Mouse (Mus musculus) embryonic facial prominence, embryonic 10.5 days (tissue): ENCODE measurements at regions not wholly inside any gene's neighbourhood (a gene's known extent, or its start where the extent isn't known, plus 50 kb on each side); places are given as distances from the start of the nearest gene placed in this dataset.
"Not testable (repeated sequence)": the region's sequence is repeated elsewhere in the genome, so short reads cannot be mapped to it uniquely, and the experiment has no call there.

Experiments used
- DNase-seq: peaks from one replicate; pipeline ENCODE4 v3.0.0-alpha.2; 2017; ENCODE audit warnings: low spot score
- H3K27ac ChIP-seq: fragments of 300-500 bp; sonication (generic); replicated peaks from 2 replicates; pipeline ENCODE4 v1.5.1; 2016; ENCODE audit warnings: mild to moderate bottlenecking
- H3K27me3 ChIP-seq: fragments of 300-500 bp; sonication (generic); replicated peaks from 2 replicates; pipeline ENCODE4 v1.6.1; 2016; ENCODE audit warnings: low read depth, mild to moderate bottlenecking; ENCODE audit not compliant: poor library complexity, severe bottlenecking
- H3K36me3 ChIP-seq: fragments of 300-500 bp; sonication (generic); replicated peaks from 2 replicates; pipeline ENCODE4 v1.6.1; 2016; ENCODE audit warnings: mild to moderate bottlenecking, moderate library complexity
- H3K4me1 ChIP-seq: fragments of 300-500 bp; sonication (generic); 2 replicates; pipeline ENCODE4 v1.6.1; 2016
- H3K4me3 ChIP-seq: fragments of 300-500 bp; sonication (generic); 2 replicates; pipeline ENCODE4 v1.5.1; 2016; ENCODE audit warnings: mild to moderate bottlenecking, moderate library complexity
- H3K9me3 ChIP-seq: fragments of 300-500 bp; sonication (generic); 2 replicates; pipeline ENCODE4 v1.6.1; 2016; ENCODE audit warnings: mild to moderate bottlenecking
- WGBS: fragments of 180-500 bp; shearing (Covaris S2); methylation state at CpG from one replicate; pipeline ENCODE4 v1.1.7; 2016; 5-methylcytosine and 5-hydroxymethylcytosine counted together

DNA sequence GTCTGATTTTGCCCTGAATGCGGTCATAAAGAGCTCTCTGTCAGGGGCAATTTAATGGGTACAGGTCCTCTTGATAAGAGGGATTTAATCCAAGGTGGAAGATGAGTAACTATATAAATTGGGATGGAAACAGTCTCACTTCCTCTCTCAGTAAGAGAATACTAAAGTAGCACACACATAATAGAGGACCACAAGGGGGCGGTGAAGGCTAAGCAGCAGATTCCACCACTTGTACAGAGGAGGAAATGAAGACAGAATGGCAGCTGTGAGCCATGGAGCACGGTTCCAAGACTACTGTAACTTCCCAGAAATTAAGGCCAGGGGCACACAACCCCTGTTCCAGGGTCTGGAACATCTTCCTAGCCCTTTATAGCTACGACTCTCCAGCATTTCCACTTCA is 262.6 kb upstream of the Ywhaq start:
- WGBS = 43% methylated on average over 4 of the region's 4 CpGs
- H3K4me3 ChIP-seq, H3K36me3 ChIP-seq, H3K9me3 ChIP-seq, H3K27me3 ChIP-seq, DNase-seq, H3K27ac ChIP-seq, H3K4me1 ChIP-seq: not testable (repeated sequence)

DNA sequence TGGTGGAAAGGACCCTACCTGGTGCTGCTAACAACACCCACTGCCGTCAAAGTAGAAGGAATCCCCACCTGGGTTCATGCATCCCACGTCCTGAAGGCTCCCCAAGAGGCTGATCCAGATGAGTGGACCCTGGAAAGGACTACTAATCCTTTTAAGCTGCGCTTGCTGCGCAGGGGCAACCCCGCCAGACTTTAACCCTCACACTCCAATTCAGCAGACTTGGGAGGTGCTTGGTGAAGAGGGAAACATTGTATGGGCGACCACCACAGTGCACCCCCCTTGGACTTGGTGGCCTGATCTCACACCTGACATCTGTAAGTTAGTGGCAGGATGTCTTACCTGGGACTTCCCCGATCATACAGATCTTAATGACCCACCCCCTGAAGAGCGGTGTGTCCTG is 231.9 kb upstream of the Ywhaq start:
- H3K9me3 ChIP-seq = peaks cover 91% of the 10 kb centered on the region
- not testable (repeated sequence) for H3K36me3 ChIP-seq, DNase-seq, H3K27me3 ChIP-seq, H3K4me1 ChIP-seq, H3K4me3 ChIP-seq, H3K27ac ChIP-seq
- 85% methylated on average over 8 of the region's 8 CpGs for WGBS

DNA sequence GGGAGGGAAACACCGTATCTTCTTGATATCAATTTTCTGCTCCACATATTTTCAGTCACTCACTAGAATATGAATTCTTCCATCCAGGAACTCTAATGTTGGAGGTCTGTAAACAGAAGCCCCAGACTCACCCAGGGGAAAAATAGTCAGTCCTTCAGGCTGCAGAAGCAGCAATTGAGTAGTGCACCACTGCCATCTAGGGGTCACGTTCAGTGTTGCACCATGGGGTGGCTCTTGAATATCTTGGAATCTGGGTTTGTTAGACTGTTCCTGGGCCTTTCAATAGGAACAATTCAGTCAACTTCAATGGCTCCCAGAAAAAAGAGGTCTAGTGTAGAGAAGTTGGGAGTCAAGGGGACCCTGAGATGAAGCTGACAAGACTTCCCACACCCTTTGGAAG is 196.3 kb upstream of the Ywhaq start:
- H3K4me1 ChIP-seq, H3K9me3 ChIP-seq, H3K36me3 ChIP-seq, H3K27ac ChIP-seq, H3K4me3 ChIP-seq, H3K27me3 ChIP-seq: not testable (repeated sequence)
- 27% methylated on average over 2 of the region's 2 CpGs for WGBS
- DNase-seq = peak; percentile 78

DNA sequence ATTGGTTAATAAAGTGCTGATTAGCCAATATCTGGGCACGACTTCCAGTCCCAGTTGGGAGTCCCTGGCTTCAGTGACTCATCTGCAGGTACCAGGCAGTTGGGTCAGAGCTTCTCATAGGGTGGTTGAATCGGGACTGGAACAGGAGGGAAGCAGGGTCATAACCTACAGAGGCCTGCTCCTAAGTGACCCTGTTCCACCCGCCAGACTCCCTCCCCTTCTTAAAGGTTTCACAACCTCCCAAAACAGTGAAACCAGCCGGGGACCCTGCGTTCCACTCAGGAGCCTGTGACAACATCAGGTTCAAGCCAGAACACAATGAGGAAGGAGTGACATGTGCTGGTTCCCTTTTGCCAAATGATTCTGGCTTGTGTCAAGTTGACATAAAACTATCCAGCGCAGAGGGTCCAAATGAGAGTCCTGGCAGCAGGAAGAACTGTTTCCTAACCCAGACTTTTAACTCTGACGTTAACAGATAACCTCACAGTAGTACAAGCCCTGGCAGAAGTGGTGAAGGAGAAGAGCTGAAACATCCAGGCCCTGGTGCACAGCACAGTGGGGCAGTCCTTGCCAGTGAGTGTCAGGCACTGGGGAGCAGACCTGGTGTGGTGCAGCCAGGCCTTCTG is 151.1 kb upstream of the Ywhaq start:
- no peak overlapping the region for H3K4me3 ChIP-seq
- DNase-seq = no peak
- H3K27me3 ChIP-seq = no peaks in the 10 kb centered on the region
- H3K27ac ChIP-seq = no peak overlapping the region
- WGBS = 79% methylated on average over 7 of the region's 7 CpGs
- no peaks in the 10 kb centered on the region for H3K4me1 ChIP-seq
- no peaks in the 10 kb centered on the region for H3K36me3 ChIP-seq
- H3K9me3 ChIP-seq = peaks cover 8% of the 10 kb centered on the region; the same call in 1 of the 2 replicates

DNA sequence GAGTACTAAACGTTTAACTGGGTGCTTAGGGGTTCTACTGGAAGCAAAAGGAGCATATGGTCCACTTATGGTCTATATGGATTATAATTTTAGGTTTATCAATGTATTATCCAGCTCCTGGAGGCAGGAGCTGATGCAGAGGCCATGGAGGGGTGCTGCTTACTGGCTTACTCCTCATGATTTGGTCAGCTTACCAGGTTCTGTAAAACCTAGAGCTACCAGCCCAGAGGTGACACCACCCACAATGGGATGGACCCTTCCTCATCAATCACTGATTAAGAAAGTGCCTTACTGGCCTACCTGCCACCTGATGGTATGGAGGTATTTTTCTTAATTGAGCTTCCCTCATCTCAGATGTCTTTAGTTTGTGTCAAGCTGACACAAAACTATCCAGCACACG is 126.5 kb upstream of the Ywhaq start:
- H3K4me3 ChIP-seq, H3K9me3 ChIP-seq, H3K4me1 ChIP-seq, H3K27ac ChIP-seq, H3K36me3 ChIP-seq, DNase-seq, H3K27me3 ChIP-seq: not testable (repeated sequence)
- 52% methylated on average over 2 of the region's 2 CpGs for WGBS

DNA sequence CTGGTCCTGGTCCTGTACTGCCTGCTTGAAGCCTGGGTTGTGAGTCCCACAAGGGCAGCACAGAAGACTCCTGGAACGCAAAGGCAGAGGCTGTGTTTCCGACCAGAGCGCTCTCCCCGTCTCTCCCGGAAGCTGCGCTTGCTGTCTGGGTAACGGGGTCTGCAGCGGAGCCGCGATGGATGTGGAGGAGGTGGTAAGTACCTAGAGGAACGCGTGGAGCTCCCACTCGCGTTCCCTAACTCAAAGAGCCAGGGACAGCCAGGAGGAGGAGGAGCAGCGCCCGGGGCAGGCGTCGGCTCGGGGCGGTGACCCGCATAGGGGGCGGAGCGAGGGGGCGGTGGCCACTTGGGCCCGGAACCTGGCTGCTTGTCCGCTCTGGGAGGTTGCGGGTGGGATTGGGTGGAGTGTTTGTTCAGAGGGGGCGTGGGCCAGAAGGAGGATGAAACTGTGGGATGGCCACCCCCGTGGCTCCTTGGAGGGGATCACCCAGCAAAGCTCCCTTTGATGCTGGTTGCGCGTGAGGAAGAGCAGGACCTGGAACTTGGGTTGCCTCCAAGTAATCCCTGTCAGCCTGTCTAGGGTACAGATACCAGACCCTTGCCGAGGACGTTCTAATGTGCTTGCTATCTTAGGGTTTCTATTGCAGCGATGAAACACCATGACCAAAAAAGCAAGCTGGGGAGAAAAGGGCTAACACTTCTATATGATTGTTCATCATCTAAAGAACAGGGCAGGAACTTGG is 125.9 kb upstream of the Ywhaq start:
- peak overlapping the region; percentile 76 for H3K27ac ChIP-seq
- not testable (repeated sequence) for H3K4me1 ChIP-seq, H3K27me3 ChIP-seq, H3K9me3 ChIP-seq, H3K36me3 ChIP-seq
- peak overlapping the region; percentile 66 for H3K4me3 ChIP-seq
- 4% methylated on average over 34 of the region's 34 CpGs for WGBS
- peak; percentile 68 for DNase-seq

DNA sequence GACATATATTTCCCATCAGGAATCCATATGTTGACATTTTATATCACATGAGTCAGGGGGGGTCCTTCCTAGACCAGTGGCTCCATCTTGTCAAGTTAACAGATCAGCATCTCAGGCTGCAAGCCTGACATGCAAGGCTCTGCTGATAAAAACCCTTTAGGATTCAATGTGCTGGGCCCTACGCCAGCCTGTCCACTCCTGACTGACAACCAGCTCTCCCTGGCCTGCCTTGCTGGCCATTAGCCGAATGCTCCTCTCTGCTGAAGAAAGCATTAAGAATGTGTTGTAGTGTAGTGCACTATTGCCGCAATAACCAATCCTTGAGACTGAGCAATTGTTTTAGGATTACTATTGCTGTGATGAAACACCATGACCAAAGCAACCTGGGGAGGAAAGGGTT is 114.3 kb upstream of the Ywhaq start:
- H3K36me3 ChIP-seq = no peaks in the 10 kb centered on the region
- 0 out of 2 replicates have a peak, but pooled peaks cover 11% of the 10 kb centered on the region for H3K9me3 ChIP-seq
- H3K4me1 ChIP-seq = no peaks in the 10 kb centered on the region
- H3K27me3 ChIP-seq = no peaks in the 10 kb centered on the region
- DNase-seq = no peak
- 88% methylated on average over 3 of the region's 3 CpGs for WGBS
- H3K4me3 ChIP-seq = no peak overlapping the region
- H3K27ac ChIP-seq = no peak overlapping the region

DNA sequence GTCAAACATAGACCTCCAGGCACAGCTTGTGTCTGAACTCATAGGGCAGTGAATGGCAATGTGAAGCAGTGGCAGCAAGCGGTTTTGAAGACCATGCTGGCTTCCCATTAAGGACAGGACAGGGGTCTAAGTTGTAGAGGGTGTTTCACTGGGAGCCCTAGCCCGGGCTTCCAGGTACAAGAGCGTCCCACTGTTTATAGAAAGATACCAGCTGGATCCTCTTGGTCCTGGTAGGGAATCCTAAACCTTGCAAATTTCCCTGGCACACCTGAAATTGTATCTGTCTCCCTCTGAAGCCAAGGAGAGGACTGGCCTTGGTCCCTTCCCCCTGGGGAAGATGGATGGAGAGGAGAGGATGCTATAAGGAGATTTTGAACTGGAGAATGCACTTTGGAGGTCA is 111.9 kb upstream of the Ywhaq start:
- WGBS = 86% methylated on average over 3 of the region's 3 CpGs
- H3K9me3 ChIP-seq = 0 out of 2 replicates have a peak, but pooled peaks cover 11% of the 10 kb centered on the region
- not testable (repeated sequence) for DNase-seq, H3K4me3 ChIP-seq, H3K4me1 ChIP-seq, H3K36me3 ChIP-seq, H3K27ac ChIP-seq, H3K27me3 ChIP-seq

DNA sequence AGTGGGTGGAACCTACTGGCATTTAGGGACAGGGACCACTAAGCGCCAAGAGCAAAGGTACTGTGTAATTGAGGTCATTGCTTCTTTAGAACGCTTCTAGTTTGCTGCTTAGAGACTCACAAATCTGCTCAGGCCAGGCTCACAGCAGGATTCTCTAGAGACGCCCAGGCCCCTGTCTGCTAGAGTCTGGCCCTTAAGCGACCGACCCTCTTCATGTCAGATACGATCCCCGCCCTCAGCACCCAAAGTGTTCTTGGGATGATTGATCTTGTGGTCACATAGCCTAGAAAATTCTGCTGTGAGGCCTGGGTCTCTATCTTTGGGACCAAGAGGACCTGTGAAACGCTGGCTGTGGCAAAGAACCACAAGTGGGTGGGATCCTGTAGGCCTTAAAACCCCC is 109.9 kb upstream of the Ywhaq start:
- WGBS = 82% methylated on average over 8 of the region's 8 CpGs
- H3K4me3 ChIP-seq = not testable (repeated sequence)

DNA sequence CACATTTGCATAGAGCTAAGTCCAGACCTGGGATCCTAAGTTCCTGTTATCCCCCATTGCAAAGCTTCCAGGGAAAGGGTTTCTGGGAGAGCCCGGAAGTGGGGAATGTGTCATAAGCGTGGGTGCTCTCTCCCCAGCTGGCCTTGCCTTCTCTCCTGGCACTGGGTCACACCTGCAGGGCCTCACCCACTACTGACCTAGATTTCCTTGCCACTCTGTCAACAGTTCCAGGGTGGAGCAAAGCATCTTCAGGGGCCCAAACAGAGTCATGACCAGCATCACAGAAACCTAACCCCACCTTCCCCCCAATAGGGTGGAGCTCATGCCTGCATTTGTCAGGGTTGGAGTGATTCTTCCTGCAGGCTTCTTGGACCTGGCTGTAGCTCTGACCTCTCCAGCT is 109.5 kb upstream of the Ywhaq start:
- not testable (repeated sequence) for H3K4me3 ChIP-seq, H3K4me1 ChIP-seq, H3K27ac ChIP-seq, H3K36me3 ChIP-seq, DNase-seq, H3K9me3 ChIP-seq, H3K27me3 ChIP-seq
- WGBS = 92% methylated on average over 2 of the region's 2 CpGs

More for the DNA sequence above, 109.9 kb upstream of the Ywhaq start:
- H3K27me3 ChIP-seq, H3K9me3 ChIP-seq, H3K4me1 ChIP-seq, DNase-seq, H3K27ac ChIP-seq, H3K36me3 ChIP-seq: not testable (repeated sequence)

DNA sequence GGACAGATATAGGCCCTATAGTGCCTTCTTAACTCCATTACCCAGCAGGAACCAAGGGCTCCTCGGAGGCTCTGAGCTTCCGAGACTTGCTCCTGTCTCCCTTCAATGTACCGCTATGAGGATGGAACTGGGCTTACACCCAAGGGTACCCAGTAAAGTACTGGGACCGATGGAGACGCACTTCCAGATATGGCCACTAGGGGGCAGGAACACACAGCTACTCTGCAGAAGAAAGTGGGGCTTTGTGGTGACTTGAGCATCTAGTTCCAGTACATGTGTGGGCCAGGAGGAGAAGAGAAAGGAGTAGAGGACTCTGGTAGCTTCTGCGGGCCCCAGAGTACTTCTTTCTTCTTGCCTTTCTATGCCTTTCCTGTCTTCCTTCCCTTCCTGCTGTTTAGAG is 108.1 kb upstream of the Ywhaq start:
- WGBS = 36% methylated on average over 6 of the region's 6 CpGs
- H3K4me1 ChIP-seq, H3K4me3 ChIP-seq, H3K27ac ChIP-seq, H3K36me3 ChIP-seq, DNase-seq, H3K27me3 ChIP-seq, H3K9me3 ChIP-seq: not testable (repeated sequence)

DNA sequence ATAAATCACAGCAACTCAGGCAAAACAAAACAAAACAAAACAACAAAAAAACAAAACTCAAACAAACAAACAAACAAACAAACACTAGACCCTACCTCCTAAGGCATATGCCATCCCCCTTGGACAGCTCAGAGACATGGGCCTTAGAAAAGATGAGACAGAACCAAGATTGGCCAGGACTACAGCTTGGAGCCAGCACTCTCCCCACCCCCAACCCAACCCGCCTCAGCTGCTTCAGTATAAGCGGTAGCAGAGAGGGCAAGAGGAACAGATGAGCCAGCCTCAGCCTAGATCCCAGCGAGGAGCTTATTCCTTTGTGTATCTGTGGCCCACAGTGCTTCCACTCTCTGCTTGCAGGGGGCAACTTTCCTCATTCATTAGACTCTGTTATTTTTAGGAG is 105.2 kb upstream of the Ywhaq start:
- Histone ChIP-seq H3K4me1 (no peaks in the 10 kb centered on the region), H3K9me3 (0 out of 2 replicates have a peak, but pooled peaks cover 2% of the 10 kb centered on the region), H3K27me3 (no peaks in the 10 kb centered on the region), H3K4me3 (no peak overlapping the region), H3K36me3 (no peaks in the 10 kb centered on the region), H3K27ac (no peak overlapping the region)
- 42% methylated on average over 3 of the region's 3 CpGs for WGBS
- no peak for DNase-seq

DNA sequence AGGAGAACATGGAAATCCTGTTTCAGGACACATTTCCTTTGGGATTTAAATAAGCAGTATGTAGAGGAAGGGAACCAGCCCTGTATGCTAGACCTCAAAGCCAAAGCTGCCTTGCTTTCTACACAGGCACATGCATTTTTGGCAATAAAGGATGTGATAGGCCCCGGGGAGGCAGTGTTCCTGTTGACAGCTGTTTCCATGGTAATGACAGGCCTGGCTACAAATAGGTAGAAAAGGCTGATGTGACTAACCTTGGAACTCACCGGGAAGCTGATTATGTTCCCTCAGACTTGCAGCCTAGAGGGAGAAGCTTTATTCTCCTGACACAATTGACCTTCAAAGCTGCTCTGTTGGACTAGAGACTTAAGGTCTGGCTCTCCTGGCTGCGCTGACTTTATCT is 101.6 kb upstream of the Ywhaq start:
- Histone ChIP-seq H3K27me3 (no peaks in the 10 kb centered on the region), H3K27ac (no peak overlapping the region), H3K9me3 (peaks cover 14% of the 10 kb centered on the region), H3K4me3 (no peak overlapping the region), H3K4me1 (no peaks in the 10 kb centered on the region), H3K36me3 (no peaks in the 10 kb centered on the region)
- whole genome bisulfite sequencing = 62% methylated on average over 3 of the region's 3 CpGs
- DNase-seq = no peak
